Mouse (Mus musculus) regulatory T cell (primary cell): ENCODE measurements around the gene Loxl4.

Experiments used
- in situ Hi-C: fragments of 300-600 bp; cut with MboI, MseI; formaldehyde crosslinking; loops from one replicate; pipeline ENCODE4 v1.15.1; 2025; ENCODE audit warnings: high pct_unique_total_duplicates

Loxl4 gene

GRCm38 (mm10) chr19:42611746-42612145 is 867 bp downstream of the Loxl4 start:
- in situ Hi-C loops, result no loop called here

DNA sequence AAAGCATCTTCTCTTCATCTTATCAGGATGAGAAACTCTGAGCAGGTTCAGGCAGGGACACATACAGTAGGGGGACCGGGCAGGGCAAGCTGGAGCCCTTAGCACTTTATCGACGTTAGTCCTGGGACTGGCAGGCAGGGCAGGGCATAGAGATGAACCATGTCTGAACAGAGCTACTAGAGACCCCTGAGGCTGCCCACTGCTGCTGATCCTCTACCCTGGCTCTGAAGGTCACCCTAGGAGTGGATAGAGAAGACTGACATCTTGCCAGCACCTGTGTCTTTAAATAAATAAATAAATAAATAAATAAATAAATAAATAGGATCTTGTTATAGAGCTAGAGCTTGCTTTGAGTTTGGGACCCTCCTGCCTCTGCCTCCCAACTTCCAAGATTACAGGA is 2.9 kb downstream of the Loxl4 start:
- in situ Hi-C loops, result no loop called here

GRCm38 (mm10) chr19:42608082-42608481 is 4.5 kb downstream of the Loxl4 start:
- in situ Hi-C loops, result no loop called here

GRCm38 (mm10) chr19:42602576-42602975 is 10.0 kb downstream of the Loxl4 start:
- in situ Hi-C loops, result no loop called here

DNA sequence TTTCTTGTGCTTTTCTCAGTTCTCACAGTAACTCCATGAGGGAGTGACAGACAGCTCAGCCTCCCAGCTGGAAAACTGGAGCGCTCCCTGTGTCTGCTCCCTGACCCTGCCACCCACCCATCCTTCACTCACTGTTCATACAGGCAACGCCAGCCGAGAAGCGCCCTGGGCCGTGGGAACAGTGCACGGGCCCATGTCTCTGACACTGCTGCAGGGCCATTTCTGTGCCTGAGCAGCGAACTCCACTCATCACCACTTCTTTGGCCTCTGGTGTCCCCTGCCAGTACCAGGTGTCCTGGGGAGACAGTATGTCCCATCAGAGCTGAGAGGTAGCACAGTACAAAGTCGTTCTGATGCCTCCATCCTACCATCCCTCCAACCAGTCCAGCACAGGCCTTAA is 10.6 kb downstream of the Loxl4 start:
- in situ Hi-C loops, result no loop called here

GRCm38 (mm10) chr19:42601445-42601844 is 11.2 kb downstream of the Loxl4 start:
- in situ Hi-C loops, result no loop called here

DNA sequence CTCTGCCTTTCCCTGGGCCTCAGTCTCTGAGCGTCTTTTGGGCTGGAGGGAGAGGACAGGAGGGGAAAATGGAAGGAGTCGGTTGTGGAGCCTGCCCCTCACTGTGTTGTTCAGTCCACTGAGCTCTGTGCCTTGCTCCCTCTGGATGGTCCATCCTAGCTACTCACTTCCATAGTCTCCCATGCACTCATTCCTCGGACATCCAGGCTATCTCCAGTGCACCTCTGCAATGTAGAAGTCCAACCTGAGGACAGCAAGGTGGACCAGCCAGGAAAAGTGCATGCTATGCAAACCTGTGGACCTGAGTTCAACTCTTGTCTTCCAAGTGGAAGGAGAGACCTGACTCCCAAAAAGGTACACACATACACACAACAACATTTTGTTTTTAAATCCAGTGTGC is 12.0 kb downstream of the Loxl4 start:
- in situ Hi-C loops, result no loop called here

DNA sequence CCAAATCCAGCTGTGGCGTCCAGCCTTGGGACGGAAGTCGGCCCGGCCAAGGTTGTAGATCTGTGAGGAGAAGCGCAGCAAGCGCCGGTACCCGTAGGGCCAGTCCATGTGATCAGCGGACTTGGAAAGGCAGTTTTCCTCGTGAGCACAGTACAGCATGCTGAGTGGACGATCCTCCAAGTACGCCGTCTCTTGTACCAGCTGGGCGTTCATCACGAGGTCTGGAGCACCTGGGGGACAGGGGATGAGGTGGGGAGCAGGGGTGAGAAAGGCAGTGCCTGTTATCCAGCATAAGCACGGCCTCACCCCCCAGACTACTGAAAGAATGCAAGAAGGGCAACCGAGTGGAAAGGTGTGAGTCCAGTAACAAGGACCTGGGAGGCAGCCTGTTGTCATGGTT is 12.7 kb downstream of the Loxl4 start:
- in situ Hi-C loops, result loop anchor here (5.0 kb wide), 1 partner anchor 57 kb away; no protein-coding TSS in a partner anchor

- in situ Hi-C loops, result loop anchor here (5.0 kb wide), 1 partner anchor 59 kb away; no protein-coding TSS in a partner anchor
Measured at GRCm38 (mm10) chr19:42597896-42598295, 14.7 kb downstream of the Loxl4 start.

GRCm38 (mm10) chr19:42597286-42597685 is 15.3 kb downstream of the Loxl4 start:
- in situ Hi-C loops, result loop anchor here (5.0 kb wide), 1 partner anchor 60 kb away; no protein-coding TSS in a partner anchor

GRCm38 (mm10) chr19:42595066-42595465 is 17.5 kb downstream of the Loxl4 start:
- in situ Hi-C loops, result loop anchor here (5.0 kb wide), 1 partner anchor 62 kb away; no protein-coding TSS in a partner anchor

- in situ Hi-C loops, result no loop called here
Measured at GRCm38 (mm10) chr19:42593456-42593855, 19.2 kb downstream of the Loxl4 start.

DNA sequence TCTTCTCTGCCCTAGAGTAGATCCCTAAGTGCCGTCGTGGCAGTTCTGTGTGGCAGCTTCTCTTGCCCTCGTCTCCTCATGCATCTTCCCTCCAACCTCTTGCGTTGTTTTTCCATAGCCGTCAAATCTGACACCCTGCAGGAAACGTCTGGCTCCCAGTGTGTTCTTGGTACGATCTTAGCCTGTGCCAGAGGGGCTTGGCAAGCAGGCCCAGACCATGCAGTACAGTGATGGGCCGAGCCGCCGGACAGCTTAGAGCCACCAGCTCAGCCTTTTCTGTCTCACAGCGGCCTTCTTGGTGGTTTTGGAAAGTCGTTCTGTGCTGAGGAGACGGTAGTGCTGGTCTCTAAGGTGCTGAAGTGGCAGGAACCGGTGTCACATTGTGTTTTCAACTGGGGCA is 21.1 kb downstream of the Loxl4 start:
- in situ Hi-C loops, result no loop called here

GRCm38 (mm10) chr19:42589246-42589645 is 23.4 kb downstream of the Loxl4 start:
- in situ Hi-C loops, result no loop called here

- in situ Hi-C loops, result no loop called here
Measured at GRCm38 (mm10) chr19:42587704-42588103, 24.9 kb downstream of the Loxl4 start.

DNA sequence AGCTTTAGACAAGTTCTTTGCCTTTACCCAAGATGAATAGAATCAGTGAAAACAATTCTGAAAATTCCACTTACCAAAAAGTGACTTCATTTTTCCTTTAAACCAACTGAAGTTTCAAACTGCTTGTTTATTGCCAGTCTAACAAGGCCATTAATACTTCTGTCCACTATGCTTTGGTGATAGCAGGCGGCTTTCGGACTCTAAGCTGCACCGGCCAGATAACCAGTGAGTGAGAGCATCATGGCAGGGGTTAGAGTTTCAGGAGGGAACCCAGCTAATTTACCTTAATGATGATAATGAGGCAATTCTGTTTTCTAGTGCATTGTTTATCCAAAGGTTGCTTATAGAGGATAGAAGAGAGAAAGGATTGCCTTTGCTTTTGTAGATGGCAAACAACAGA is 28.4 kb downstream of the Loxl4 start:
- in situ Hi-C loops, result no loop called here

GRCm38 (mm10) chr19:42583677-42584076 is 28.9 kb downstream of the Loxl4 start:
- in situ Hi-C loops, result no loop called here

- in situ Hi-C loops, result no loop called here
Measured at GRCm38 (mm10) chr19:42582811-42583370, 29.7 kb downstream of the Loxl4 start.

DNA sequence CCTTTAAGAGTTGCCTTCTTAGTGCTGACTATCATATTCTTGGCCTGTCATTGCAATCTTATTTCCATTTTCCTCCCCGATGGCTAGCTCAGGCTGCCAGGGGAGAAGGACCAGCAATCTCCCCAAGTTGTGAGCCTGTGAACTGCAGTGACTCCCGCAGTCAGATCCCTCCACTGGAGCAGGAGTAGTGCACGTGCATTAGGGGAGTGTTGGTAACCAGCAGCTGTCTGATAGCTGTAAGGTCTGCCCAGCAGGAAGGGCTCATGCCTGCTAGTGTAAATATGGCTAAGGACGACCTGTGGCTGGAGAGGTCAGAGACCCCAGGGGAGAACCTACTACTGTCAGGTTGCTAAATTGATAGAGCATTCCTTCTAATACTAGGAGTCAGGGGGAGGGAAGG is 31.9 kb downstream of the Loxl4 start:
- in situ Hi-C loops, result no loop called here

DNA sequence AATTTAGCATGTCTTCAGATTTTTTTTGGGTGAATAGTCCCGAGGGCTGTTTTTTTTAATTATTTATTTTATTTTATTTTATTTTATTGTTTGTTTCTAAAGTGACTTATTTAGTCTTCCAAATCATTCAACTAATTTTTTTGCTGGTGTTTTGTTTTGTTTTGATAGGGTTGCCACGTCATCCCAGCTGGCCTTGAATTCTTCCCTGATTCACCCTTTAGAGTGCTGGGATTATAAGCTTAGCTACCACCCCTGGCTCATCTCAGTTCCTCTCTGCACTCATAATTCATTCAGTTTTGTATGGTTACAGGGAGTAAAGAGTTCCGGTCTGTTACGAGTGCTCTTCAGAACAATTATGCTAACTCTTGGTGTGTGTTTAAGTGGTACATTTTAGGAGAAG is 34.0 kb downstream of the Loxl4 start:
- in situ Hi-C loops, result no loop called here

DNA sequence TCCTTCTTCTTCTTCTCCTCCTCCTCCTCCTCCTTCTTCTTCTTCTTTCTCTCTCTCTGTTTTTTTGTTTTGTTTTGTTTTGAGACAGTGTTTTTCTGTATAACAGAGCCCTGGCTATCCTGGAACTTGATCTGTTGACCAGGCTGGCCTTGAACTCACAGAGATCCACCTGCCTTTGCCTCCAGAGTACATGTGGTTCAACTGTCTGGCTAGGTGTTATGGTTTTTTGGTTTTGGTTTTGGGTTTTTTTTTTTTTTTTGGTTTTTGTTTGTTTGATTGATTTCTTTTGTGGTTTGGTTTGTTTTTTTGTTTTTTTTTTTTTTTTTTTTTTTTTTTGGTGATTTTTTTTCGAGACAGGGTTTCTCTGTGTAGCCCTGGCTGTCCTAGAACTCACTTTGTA is 35.8 kb downstream of the Loxl4 start:
- in situ Hi-C loops, result no loop called here

GRCm38 (mm10) chr19:42575317-42575716 is 37.3 kb downstream of the Loxl4 start:
- in situ Hi-C loops, result no loop called here

- in situ Hi-C loops, result no loop called here
Measured at GRCm38 (mm10) chr19:42571291-42571690, 41.3 kb downstream of the Loxl4 start.

DNA sequence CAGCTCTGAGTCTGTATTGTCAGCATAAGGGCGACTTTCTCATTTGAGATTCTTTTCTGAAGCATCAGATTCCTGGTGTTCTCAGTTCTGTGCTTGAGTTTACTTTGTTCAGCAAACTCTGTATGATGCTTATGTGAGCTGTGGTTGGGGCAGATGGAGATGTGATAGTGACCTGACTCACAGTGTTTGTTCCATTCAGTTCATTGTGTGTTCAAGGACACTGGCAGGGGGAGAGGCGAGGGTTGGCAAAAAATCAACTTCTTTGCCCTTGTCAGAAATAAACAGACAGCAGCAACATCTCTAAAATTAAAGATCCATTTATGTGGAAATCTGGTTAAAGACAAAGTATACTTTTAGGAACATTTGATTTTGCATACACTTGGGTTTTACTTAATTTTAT is 43.5 kb downstream of the Loxl4 start:
- in situ Hi-C loops, result no loop called here
